Mouse (Mus musculus) T-helper 2 cell (primary cell): ENCODE measurements at regions not wholly inside any gene's neighbourhood (a gene's known extent, or its start where the extent isn't known, plus 50 kb on each side); places are given as distances from the start of the nearest gene placed in this dataset.
"Not testable (repeated sequence)": the region's sequence is repeated elsewhere in the genome, so short reads cannot be mapped to it uniquely, and the experiment has no call there.

Source experiments
- in situ Hi-C: fragments of 300-600 bp; cut with MboI, MseI; formaldehyde crosslinking; loops from one replicate; pipeline ENCODE4 v1.15.1; 2025; ENCODE audit warnings: high pct_unique_total_duplicates

- in situ Hi-C loops, result not testable (repeated sequence)
Measured at GRCm38 (mm10) chr12:113701841-113702240, 158.1 kb downstream of the Adam6a start.

DNA sequence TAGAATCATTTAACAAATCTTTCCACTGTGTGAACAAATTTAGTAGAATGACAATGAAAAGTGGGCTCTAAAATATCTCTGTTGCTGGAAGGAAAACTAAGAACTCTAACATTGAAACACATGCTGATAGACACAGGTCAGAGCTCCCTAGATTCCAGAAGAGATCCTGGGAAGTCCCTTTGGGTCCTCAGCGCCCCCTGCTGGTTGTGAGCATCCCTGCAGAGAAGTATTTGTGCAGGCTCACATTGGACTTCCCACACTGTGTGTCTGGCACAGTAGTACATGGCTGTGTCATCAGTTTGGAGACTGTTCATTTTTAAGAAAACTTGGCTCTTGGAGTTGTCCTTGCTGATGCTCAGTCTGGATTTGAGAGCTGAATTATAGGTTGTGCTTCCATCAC lies 172.7 kb downstream of the Adam6a start:
- in situ Hi-C loops, result not testable (repeated sequence)

DNA sequence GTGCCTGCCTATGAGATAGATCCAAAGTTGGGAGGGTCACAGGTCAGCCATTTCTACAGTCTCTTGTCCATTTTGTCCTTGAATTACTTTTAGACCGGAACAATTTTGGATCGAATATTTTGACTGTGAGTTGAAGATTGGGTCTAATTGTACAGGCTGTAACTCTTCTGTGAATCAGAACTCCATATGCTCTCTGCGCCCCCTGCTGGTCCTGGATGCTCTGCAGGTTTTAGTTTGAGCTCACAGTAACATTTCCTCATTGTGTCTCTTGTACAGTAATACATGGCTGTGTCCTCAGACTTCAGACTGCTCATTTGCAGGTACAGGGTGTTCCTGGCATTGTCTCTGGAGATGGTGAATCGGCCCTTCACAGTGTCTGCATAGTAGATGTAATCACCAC lies 192.1 kb downstream of the Adam6a start:
- in situ Hi-C loops, result no loop called here

- in situ Hi-C loops, result no loop called here
Measured at GRCm38 (mm10) chr12:113746277-113746676, 202.6 kb downstream of the Adam6a start.

DNA sequence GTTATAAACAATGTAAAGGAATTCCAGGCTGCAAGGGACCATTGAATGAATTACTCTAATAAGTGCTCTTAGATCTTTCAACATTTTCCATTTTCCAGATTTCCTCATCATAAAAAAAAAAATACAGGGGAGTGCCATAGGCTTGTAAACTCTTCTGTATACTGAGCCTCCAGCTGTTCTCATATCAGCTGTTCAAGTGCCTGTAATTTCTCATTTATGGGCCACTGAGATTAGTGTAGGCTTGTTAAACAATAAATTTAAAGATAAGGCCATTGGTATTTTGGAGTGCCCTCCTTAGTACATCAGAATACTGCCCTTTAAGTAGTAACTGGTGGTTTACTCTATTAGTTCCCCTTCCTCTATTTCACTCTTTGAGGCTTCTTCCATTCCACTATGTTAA lies 204.3 kb downstream of the Adam6a start:
- in situ Hi-C loops, result no loop called here

GRCm38 (mm10) chr12:113769587-113769986 lies 225.9 kb downstream of the Adam6a start:
- in situ Hi-C loops, result no loop called here

DNA sequence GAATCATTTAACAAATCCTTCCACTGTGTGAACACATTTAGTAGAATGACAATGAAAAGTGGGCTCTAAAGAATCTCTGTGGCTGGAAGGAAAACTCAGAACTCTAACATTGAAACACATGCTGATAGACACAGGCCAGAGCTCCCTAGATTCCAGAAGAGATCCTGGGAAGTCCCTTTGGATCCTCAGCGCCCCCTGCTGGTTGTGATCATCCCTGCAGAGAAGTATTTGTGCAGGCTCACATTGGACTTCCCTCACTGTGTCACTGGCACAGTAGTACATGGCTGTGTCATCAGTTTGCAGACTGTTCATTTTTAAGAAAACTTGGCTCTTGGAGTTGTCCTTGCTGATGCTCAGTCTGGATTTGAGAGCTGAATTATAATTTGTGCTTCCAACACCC lies 252.2 kb downstream of the Adam6a start:
- in situ Hi-C loops, result not testable (repeated sequence)

DNA sequence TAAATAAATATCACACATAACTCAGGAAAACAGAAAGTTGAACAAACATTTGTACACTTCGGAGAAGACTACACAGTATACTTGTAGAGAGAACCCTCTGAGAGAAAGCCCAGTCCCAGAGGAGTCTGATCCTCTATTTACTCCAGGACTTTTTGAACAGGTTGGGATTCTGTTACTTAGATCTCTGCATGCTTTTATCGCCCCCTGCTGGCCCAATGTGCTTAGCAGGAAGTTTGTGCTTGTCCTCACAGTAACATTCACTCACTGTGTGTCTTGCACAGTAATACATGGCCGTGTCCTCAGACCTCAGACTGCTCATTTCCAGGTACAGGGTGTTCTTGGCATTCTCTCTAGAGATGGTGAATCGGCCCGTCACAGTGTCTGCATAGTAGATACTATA lies 282.7 kb downstream of the Adam6a start:
- in situ Hi-C loops, result no loop called here

DNA sequence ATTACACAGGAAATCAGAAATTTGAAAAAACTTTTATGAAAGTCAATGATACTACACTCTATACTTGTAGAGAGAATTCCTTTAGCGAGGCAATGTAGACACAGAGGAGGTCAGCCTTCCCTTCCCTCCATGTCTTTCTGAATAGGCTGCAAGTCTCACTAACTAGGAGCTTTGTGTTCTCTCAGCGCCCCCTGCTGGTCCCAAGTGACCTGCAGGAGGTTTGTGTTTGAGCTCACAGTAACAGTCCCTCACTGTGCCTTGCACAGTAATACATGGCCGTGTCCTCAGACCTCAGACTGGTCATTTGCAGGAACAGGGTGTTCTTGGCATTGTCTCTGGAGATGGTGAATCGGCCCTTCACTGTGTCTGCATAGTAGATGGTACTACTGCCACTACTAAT lies 315.2 kb downstream of the Adam6a start:
- in situ Hi-C loops, result no loop called here

- in situ Hi-C loops, result no loop called here
Measured at GRCm38 (mm10) chr12:113878826-113879225, 335.1 kb downstream of the Adam6a start.

- in situ Hi-C loops, result no loop called here
Measured at GRCm38 (mm10) chr12:113896152-113896551, 352.4 kb downstream of the Adam6a start.

- in situ Hi-C loops, result no loop called here
Measured at GRCm38 (mm10) chr12:113906459-113906858, 362.8 kb downstream of the Adam6a start.

DNA sequence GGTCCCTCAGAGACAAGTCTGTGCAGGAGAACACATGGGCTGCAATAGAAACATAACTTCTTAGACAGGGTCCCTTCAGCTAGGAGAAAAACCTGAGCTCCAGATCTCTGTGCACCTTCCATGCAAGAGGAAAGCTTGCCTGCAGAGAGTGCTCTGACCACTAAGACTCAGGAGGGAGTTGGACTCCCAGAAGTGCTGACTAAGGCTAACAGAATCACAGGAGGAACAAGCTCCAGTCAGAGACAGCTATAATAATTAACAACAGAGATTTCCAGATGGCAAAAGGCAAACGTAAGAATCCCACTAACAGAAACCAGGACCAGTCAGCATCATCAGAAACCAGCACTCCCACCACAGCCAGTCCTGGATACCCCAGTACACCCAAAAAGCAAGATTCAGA lies 364.0 kb downstream of the Adam6a start:
- in situ Hi-C loops, result no loop called here

DNA sequence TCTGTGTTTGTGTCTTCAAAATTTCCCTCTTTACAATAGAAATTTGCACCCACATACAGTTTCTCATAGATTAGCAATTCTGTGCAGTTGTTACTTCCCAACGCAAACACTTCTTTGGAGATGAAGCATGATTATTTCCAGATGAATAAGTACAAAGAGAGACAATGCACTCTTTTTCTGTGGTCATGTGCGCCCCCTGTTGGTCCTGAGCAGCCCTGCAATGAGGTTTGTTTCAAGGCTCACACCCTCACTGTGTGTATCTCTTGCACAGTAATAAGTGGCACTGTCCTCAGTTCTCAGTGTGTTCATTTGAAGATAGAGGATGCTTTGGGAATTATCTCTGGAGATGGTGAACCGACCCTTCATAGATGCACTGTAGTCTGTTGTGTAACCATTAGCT lies 368.1 kb downstream of the Adam6a start:
- in situ Hi-C loops, result no loop called here

- in situ Hi-C loops, result no loop called here
Measured at GRCm38 (mm10) chr12:113940721-113941120, 397.0 kb downstream of the Adam6a start.

DNA sequence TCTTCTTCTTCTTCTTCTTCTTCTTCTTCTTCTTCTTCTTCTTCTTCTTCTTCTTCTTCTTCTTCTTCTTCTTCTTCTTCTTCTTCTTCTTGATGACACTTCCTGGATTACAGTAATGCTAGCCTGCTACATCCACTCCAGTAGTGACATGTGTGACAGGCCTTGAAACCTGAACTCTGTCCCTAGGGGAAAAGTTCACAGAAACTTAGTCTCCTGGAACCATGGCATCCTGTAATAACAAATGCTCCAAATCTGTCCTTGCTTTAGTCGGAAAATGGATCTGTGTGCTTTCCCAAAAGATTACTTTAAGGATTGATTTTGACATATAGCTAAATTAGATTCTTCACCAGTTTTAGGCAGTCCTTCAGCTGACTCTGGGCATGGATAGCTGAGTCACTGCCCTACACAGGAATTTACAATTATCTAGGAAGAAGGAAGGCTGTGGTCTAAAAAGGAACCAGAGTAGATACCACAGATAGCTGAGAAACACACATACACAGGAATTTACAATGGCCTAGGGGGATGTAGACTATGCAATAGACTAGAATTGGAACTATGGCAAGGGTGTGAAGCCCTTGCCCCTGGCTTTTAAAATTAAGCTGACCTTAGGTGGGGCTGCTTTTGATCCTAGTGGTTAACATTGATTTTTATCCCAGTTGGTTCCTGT lies 400.1 kb downstream of the Adam6a start:
- in situ Hi-C loops, result not testable (repeated sequence)

DNA sequence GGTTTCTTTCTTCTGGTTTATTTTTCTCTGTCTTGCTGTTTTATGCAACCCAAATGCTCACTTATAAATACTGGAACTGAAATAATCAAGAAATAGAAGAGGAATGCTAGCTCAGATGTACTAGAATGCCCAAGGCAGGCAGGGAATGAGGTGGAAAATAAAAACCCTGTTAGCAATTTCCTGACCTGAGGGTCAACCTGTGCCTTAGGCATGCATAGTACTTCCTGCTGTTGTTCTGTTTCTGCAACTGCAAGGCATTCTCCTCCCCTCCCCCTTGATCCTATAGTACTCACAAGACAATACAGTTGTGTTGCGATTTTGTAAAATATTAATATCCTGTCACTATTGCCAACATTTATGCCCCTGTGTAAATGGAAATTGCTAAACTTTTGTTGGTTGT lies 402.1 kb downstream of the Adam6a start:
- in situ Hi-C loops, result not testable (repeated sequence)

- in situ Hi-C loops, result not testable (repeated sequence)
Measured at GRCm38 (mm10) chr12:113948017-113948416, 404.3 kb downstream of the Adam6a start.

DNA sequence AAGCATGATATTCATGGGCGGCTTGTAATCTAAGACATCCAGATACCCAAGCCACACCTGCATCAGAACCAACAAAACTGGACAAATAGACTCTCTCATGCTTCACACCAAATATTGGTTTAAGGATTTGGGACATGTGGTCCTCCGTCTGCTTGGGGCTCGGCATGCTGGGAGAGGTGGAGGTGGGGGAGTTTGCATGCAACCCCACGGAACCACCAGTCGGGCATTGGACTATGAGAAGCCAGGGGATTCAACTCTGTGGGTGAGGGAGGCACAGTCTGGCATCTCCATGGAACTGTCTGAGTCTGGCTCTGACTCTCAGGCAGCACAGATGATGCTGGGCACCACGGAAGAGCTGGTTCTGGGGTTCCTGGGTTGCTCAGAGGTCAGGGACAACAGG lies 430.6 kb downstream of the Adam6a start:
- in situ Hi-C loops, result no loop called here

DNA sequence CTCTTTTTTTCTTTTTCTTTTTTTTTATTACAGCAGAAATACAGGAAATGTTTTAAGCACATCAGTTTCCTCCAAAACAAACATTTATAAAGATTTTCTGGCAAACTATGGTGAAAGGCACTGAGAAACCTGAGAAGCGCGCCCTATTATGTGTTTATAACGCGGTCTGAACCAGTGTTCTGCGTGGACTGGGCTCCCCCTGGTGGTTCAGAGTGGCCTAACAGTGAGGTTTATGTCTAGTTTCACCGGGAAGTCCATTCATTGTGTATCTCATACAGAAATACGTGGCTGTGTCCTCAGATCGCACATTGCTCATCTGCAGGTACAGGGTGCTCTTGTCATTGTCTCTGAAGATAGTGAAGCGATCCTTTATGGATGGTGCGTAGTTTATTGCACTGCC lies 437.9 kb downstream of the Adam6a start:
- in situ Hi-C loops, result loop anchor here (5.0 kb wide), 1 partner anchor 66 kb away; no protein-coding TSS in a partner anchor

DNA sequence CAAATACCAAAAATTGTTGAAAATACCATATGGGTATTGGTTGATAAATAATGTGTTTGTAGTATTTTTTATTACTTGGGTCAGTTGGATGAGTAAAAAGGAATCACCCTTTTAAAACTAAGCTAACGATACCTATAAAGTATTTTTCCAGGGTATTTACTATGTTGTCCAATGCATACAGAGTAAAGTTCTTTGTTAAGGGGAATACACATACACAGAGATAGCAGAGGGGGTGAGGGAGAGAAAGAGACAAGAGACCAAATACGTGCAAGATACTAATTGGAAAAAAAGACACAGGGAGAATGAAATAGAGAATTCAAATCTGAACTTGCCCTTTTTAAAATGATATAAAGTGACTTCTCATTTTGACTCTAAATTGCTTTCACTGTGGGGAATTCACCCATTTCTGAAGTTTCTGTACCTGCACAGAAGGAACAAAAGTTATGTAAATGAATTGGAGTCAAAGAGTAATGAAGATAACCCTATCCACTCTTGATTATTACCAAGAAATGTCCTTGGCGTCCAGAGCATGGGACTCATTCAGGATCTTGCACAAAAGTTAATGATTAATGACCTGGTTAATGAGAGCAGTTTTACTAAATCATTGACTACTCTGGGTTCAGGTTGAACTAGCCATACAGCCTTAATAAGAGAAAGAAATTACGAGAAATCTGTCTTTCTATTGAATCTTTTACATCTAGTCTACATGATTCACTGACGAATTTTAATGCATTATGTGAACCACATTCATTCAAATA lies 443.7 kb downstream of the Adam6a start:
- in situ Hi-C loops, result no loop called here

DNA sequence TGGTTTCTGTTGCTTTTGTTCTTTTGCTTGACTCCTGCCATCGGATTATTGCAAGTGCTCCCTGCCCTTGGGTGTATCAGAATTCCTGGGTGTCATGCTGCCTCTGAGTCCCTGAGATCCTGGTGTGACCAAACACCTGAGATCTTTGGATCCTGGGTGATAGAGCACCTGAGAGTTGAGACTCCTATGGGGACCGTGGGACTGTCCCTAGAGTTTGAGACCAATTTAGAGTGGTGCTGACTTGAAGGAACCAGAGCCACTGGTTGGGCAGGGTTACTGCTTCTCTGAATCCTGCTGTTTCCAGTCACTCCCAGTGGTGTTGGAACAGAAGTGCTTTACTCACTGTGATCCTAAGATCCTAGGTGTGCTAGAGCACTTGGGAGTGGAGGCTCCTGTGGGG lies 448.7 kb downstream of the Adam6a start:
- in situ Hi-C loops, result no loop called here

DNA sequence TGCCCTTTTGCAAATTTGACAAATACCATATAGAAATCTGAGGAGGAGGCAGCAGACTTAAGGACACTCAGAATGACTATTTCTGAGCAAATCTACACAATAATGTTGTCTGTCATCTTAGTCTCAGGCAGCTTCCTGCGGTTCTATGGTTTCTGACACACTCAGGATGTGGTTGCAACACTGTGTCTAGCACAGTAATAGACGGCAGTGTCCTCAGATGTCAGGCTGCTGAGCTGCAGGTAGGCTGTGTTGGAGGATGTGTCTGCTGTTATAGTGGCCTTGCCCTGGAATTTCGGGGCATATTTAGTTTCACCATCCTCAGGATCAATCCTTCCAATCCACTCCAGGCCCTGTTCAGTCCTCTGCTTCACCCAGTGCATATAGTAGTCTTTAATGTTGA lies 450.6 kb downstream of the Adam6a start:
- in situ Hi-C loops, result not testable (repeated sequence)
